Mouse (Mus musculus) neural tube, embryonic 11.5 days (tissue): ENCODE results near the gene Sumo1. TPM values are rescaled to one million over a fixed set of nuclear protein-coding genes. Genes with fewer than 3 reads are reported as not detected.

Experiments
- ATAC-seq: fragments of 200-750 bp; cut with Nextera tagmentation; 2 replicates; pipeline ENCODE4 v1.8.0; 2017; ENCODE audit warnings: moderate number of reproducible peaks, mild to moderate bottlenecking, moderate TSS enrichment, moderate library complexity; ENCODE audit not compliant: insufficient read depth, low FRiP score, low TSS enrichment
- DNase-seq: peaks from one replicate; pipeline ENCODE4 v3.0.0-alpha.2; 2015; ENCODE audit warnings: low spot score
- H3K27ac ChIP-seq: fragments of 300-500 bp; sonication (generic); 2 replicates; pipeline ENCODE4 v1.5.1; 2014; ENCODE audit warnings: low read depth, mild to moderate bottlenecking, low read length
- H3K27me3 ChIP-seq: fragments of 300-500 bp; sonication (generic); 2 replicates; pipeline ENCODE4 v1.6.1; 2014; ENCODE audit warnings: mild to moderate bottlenecking, low read length, mixed read lengths; ENCODE audit not compliant: control insufficient read depth, insufficient read depth
- H3K36me3 ChIP-seq: fragments of 300-500 bp; sonication (generic); 2 replicates; pipeline ENCODE4 v1.6.1; 2014; ENCODE audit warnings: mild to moderate bottlenecking, low read length, moderate library complexity, mixed read lengths; ENCODE audit not compliant: control insufficient read depth, insufficient read depth
- H3K4me1 ChIP-seq: fragments of 300-500 bp; sonication (generic); 2 replicates; pipeline ENCODE4 v1.6.1; 2014; ENCODE audit warnings: low read length, mixed read lengths; ENCODE audit not compliant: control insufficient read depth, insufficient read depth
- H3K4me2 ChIP-seq: fragments of 300-500 bp; sonication (generic); 2 replicates; pipeline ENCODE4 v1.6.1; 2014; ENCODE audit warnings: low read depth, mild to moderate bottlenecking, moderate library complexity
- H3K4me3 ChIP-seq: fragments of 300-500 bp; sonication (generic); 2 replicates; pipeline ENCODE4 v1.5.1; 2014; ENCODE audit warnings: low read depth, low read length
- H3K9ac ChIP-seq: fragments of 300-500 bp; sonication (generic); 2 replicates; pipeline ENCODE4 v1.6.1; 2014; ENCODE audit warnings: mild to moderate bottlenecking, low read length
- H3K9me3 ChIP-seq: fragments of 300-500 bp; sonication (generic); 2 replicates; pipeline ENCODE4 v1.6.1; 2016; ENCODE audit warnings: low read length; ENCODE audit not compliant: control insufficient read depth
- WGBS: fragments of 180-500 bp; shearing (Covaris S2); extraction: QIAGEN DNeasy Blood & Tissue Kit; methylation state at CpG from one replicate; pipeline ENCODE4 v1.1.7; 2014; 5-methylcytosine and 5-hydroxymethylcytosine counted together
- polyA plus RNA-seq: library from polyadenylated mRNA; unstranded; fragments of >200 nt; fragmentation: Nextera tagmentation; extraction: Ambion mirVana; gene quantifications from 2 replicates; pipeline ENCODE4 v1.2.1, GENCODE M21; 2014

Sumo1 gene
- polyA plus RNA-seq, 1 experiment from 2014 or later: 503 TPM

DNA sequence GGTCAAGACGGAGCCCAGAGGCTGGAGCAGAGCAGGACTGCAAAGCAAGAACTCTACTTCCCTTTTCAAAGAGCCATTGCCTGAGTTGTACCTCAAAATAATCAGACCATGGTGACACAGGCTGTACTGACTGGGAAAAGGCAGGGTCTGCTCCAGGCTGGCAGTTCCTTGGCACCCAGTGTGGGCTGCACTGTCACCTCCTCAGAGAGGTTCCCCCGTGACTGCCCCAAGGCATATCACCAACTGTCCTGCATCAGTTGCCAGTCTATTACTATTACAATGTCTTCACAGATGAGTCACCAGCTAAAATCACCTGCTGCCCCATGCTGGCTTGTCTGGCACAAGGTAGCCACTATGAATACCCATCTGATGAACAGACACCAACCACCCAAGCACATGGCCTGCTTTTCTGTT is 77.0 kb downstream of the Sumo1 start:
- Histone ChIP-seq H3K9me3 (no peaks in the 10 kb centered on the region), H3K27me3 (peaks cover 5% of the 10 kb centered on the region; the same call in 1 of the 2 replicates)

DNA sequence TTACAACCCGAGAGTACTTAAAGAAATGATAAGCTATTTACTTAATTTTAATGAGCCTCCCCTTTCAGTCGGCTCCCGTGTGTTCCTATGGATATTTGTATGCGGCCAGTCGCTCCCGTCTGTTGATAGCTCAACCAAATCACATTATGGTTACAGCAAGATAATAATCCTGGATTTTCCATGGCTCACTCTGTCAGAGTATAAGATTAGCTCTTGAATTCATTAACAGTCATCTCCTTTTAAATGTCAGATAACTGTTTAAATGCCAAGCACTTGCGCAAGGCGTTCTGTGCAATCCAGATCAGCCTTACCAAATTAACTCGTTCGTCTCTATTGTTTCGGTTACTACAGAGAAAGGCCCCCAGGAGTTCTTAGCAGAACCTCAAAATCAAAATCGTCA is 77.8 kb downstream of the Sumo1 start:
- Histone ChIP-seq H3K4me3 (no peak overlapping the region), H3K27me3 (peaks cover 5% of the 10 kb centered on the region; the same call in 1 of the 2 replicates), H3K4me1 (no peaks in the 10 kb centered on the region), H3K36me3 (no peaks in the 10 kb centered on the region), H3K27ac (no peak overlapping the region), H3K9me3 (no peaks in the 10 kb centered on the region), H3K4me2 (no peak overlapping the region), H3K9ac (no peak overlapping the region)
- 28% methylated on average over 12 of the region's 12 CpGs for WGBS
- ATAC-seq (no peak), DNase-seq (no peak)

More for the DNA sequence above, 77.0 kb downstream of the Sumo1 start:
- H3K4me3 ChIP-seq: no peak overlapping the region
- no peak overlapping the region for H3K27ac ChIP-seq
- H3K4me2 ChIP-seq: no peak overlapping the region
- H3K36me3 ChIP-seq: no peaks in the 10 kb centered on the region
- ATAC-seq (no peak), DNase-seq (no peak)
- H3K9ac ChIP-seq: no peak overlapping the region
- 78% methylated on average over 2 of the region's 2 CpGs for WGBS
- H3K4me1 ChIP-seq: no peaks in the 10 kb centered on the region

DNA sequence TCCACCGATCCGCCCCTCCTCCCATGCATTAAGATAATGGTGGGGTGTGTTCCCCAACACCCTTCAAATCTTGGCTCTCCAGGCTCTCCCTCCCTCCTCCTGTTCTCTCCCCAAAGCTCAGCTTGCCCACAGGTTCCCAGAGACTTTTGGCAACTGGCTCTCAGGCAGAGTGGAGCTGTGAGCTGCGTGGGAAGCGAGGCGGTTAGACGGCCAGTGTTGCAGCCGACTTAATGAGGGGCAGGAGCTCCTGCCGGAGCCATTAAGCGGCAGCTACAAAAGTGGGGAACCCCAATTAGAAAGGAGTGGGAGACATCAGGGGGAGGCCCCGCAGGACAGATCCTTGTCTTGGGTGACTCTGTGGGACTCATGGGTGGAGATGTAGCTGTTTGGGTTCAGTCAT is 78.3 kb downstream of the Sumo1 start:
- H3K9ac ChIP-seq: no peak overlapping the region
- peak overlapping the region; percentile 24; the same call in 1 of the 2 replicates for H3K4me2 ChIP-seq
- H3K9me3 ChIP-seq: no peaks in the 10 kb centered on the region
- 8% methylated on average over 10 of the region's 10 CpGs for WGBS
- H3K27me3 ChIP-seq: peaks cover 5% of the 10 kb centered on the region; the same call in 1 of the 2 replicates
- ATAC-seq (no peak), DNase-seq (no peak)
- H3K4me3 ChIP-seq: no peak overlapping the region
- no peaks in the 10 kb centered on the region for H3K4me1 ChIP-seq
- H3K27ac ChIP-seq: no peak overlapping the region
- no peaks in the 10 kb centered on the region for H3K36me3 ChIP-seq

DNA sequence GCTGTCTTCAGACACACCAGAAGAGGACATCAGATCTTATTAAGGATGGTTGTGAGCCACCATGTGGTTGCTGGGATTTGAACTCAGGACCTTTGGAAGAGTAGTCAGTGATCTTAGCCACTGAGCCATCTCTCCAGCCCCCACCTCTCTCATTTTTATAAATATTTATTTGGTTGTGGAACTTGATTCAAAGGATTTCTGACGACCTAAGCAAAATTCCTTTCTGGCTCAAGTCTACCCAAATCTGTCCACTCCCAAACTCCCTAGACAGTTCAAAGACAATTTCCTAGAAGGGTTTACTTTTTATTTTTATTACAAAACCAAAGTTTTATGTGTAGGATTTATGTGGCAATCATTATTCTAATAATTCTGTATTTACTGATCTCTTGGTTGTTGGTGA is 81.4 kb downstream of the Sumo1 start:
- DNase-seq (no peak), ATAC-seq (no peak)
- 81% methylated on average over 1 of the region's 1 CpGs for WGBS
- H3K4me1 ChIP-seq: peaks cover 5% of the 10 kb centered on the region; the same call in 1 of the 2 replicates
- H3K4me3 ChIP-seq: no peak overlapping the region
- H3K36me3 ChIP-seq: no peaks in the 10 kb centered on the region
- no peak overlapping the region for H3K4me2 ChIP-seq
- no peaks in the 10 kb centered on the region for H3K9me3 ChIP-seq
- no peak overlapping the region for H3K27ac ChIP-seq
- peaks cover 5% of the 10 kb centered on the region; the same call in 1 of the 2 replicates for H3K27me3 ChIP-seq
- no peak overlapping the region for H3K9ac ChIP-seq

DNA sequence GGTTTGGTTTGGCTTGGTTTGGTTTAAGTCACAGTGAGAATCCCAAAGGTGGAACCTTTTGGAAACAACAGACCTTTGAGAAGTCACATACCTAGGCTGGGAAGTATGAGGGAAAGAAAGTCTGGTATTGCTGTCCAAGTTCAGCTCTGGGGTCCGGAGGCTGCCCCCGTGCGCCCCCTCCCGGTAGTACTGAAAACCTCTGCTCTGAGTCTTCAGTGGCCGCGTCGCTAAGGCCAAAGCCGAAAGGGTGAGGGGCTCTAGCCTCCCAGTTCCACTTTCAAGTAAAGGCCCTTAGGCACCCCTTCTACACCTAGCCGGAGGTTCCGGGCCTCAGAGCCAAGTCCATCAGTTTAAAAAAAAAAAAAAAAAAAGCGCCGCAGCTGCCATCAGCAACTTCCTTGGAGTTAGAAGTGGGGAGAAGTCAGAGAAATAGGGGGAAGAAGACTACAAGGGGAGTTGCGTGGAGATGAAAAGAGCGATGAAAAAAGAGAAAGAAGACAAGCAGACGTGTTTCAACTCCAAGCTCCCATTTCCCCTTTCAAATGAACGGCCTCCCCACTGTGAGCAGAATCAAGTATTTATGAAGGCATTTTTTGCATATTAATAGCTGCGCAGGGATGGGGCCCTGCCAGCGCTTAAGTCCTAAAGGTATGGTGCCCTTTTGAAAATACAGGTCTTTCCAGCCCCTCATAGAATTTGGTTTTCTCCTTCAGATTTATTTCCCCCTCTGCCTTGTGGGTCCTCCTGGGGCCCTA is 85.8 kb downstream of the Sumo1 start:
- WGBS: 7% methylated on average over 18 of the region's 18 CpGs
- Histone ChIP-seq H3K27me3 (no peaks in the 10 kb centered on the region), H3K9ac (no peak overlapping the region), H3K36me3 (no peaks in the 10 kb centered on the region), H3K27ac (no peak overlapping the region), H3K4me2 (peak overlapping the region; percentile 32), H3K9me3 (no peaks in the 10 kb centered on the region), H3K4me1 (peaks cover 9% of the 10 kb centered on the region), H3K4me3 (no peak overlapping the region)
- peak; percentile 67; the same call in 1 of the 2 replicates for ATAC-seq
- peak; percentile 81 for DNase-seq

DNA sequence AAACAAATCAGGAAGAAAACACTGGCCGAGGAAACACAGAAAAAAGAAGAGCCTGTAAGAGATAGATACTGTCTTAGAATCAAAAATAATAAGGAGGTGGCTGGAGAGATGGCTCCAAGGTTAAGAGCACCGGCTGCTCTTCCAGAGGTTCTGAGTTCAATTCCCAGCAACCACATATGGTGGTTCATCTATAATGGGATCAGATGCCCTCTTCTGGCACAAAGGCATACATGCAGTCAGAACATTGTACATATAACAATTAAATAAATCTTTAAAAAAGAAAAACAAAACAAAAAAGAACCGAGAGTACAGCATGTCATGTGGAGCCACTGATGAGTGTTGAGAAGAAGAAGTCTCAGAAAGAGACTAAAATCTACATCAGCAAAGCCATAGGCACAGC is 89.8 kb downstream of the Sumo1 start:
- ATAC-seq: no peak
- Histone ChIP-seq H3K36me3 (no peaks in the 10 kb centered on the region), H3K9me3 (no peaks in the 10 kb centered on the region), H3K4me2 (no peak overlapping the region), H3K27me3 (no peaks in the 10 kb centered on the region), H3K27ac (no peak overlapping the region), H3K4me1 (peaks cover 9% of the 10 kb centered on the region), H3K9ac (no peak overlapping the region), H3K4me3 (no peak overlapping the region)
- no peak for DNase-seq
- 87% methylated on average over 3 of the region's 3 CpGs for WGBS

DNA sequence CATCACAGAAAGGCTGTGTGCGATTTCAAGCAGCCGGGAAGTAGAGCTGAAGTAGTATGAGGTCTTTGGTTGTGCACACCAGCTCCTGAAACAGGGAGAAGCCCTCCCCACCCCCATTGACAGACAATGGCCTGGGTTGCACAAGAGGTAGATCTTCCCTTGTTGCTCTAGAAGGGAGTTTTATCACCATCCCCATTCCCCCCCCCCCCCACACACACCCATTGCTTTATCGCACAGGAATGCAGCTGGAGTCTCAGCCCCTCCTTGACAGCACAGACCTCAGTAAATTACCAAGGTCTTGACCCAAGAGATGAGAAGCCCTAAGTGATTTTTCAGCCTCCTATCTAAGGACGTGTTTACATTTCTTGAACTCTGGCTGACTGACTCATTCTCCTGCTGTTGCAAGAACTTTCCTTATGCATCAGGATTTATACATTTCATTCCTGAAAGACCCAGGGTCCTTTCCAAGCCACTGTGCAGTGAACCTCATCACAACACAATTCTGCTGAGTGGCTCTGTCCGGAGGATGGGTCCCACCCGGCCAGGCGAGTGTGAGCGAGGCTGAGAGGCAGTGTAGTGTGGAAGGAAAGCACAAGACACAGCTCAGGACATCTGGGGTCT is 90.4 kb downstream of the Sumo1 start:
- Histone ChIP-seq H3K9ac (no peak overlapping the region), H3K4me2 (no peak overlapping the region), H3K4me3 (no peak overlapping the region), H3K36me3 (no peaks in the 10 kb centered on the region), H3K9me3 (no peaks in the 10 kb centered on the region), H3K27me3 (no peaks in the 10 kb centered on the region), H3K27ac (no peak overlapping the region), H3K4me1 (peaks cover 9% of the 10 kb centered on the region)
- no peak for ATAC-seq
- 40% methylated on average over 8 of the region's 8 CpGs for WGBS
- DNase-seq: no peak

DNA sequence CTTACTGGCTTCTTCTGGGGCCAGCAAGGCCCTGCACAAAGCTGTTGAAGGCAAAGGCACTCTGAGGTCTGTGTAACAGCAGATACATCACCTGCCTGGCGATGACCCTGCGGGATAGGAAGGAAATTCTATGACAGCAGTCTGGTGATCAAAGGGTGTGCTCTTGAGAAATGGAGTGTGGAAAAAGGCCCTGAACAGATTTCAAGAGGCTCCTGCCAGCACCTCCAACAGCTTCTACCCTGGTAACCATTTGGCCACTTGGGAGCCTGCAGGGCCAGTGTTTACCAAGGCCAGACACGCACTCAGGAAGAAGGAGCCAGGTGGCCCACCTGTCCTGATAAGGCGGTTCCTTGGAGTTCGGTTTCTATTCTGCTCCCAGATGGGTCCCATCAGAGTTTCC is 91.3 kb downstream of the Sumo1 start:
- Histone ChIP-seq H3K9ac (no peak overlapping the region), H3K9me3 (no peaks in the 10 kb centered on the region), H3K4me3 (no peak overlapping the region), H3K36me3 (no peaks in the 10 kb centered on the region), H3K27ac (no peak overlapping the region), H3K4me2 (no peak overlapping the region), H3K4me1 (peaks cover 10% of the 10 kb centered on the region; the same call in 1 of the 2 replicates), H3K27me3 (no peaks in the 10 kb centered on the region)
- ATAC-seq: no peak
- no peak for DNase-seq
- 52% methylated on average over 5 of the region's 5 CpGs for WGBS

DNA sequence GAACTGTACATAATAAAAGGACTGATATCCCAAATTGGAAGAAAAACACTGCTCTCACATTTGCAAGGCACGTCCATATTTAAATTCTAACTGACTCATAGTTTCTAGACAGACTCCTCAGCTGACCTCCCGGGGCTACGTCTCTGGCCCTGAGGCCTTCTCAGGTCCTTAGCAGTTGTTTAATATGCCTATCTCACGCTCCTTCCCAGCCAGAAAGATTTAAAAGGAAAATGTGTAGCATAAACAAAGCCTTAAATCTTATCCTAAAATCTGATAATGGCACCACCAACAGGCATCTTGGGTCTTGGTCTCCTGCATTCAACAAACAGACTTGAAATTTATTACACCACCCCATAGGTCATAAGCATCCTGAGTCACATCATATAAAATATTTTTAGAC is 91.9 kb downstream of the Sumo1 start:
- Histone ChIP-seq H3K4me1 (peaks cover 10% of the 10 kb centered on the region; the same call in 1 of the 2 replicates), H3K4me3 (no peak overlapping the region), H3K27me3 (no peaks in the 10 kb centered on the region), H3K36me3 (no peaks in the 10 kb centered on the region), H3K9me3 (no peaks in the 10 kb centered on the region), H3K4me2 (no peak overlapping the region), H3K9ac (no peak overlapping the region), H3K27ac (no peak overlapping the region)
- DNase-seq (no peak), ATAC-seq (no peak)
- 62% methylated on average over 4 of the region's 4 CpGs for WGBS
